Mouse (Mus musculus) lung, adult 2 months (tissue): ENCODE measurements around the gene Ubr3.

Experiments used
- CTCF ChIP-seq: fragments of 200-500 bp; IDR thresholded peaks from 2 replicates; pipeline ENCODE4 v1.5.1; 2011; ENCODE audit warnings: mild to moderate bottlenecking, low read length, control low read depth; ENCODE audit not compliant: insufficient read depth
- POLR2A ChIP-seq: fragments of 200-500 bp; IDR thresholded peaks from 2 replicates; pipeline ENCODE4 v1.6.1; 2011; ENCODE audit warnings: low read depth, mild to moderate bottlenecking, control low read depth, low read length, borderline replicate concordance; ENCODE audit errors: extremely low read depth

GRCm38 (mm10) chr2:69890843-69891242 is 6.2 kb upstream of the Ubr3 start:
- TF ChIP-seq CTCF, result no peak
- no peak for TF ChIP-seq POLR2A
